Mouse (Mus musculus) adrenal gland, postnatal 25 days (tissue): Measurements from ENCODE around the gene Gm49320. TPM values are rescaled to one million over a fixed set of nuclear protein-coding genes. Genes with fewer than 3 reads are reported as not detected.

Experiments
- DNase-seq: peaks from one replicate; pipeline ENCODE4 v3.0.0; 2021; ENCODE audit warnings: mixed read lengths
- long read RNA-seq: library from polyadenylated mRNA; stranded (forward); transcript quantifications from one replicate; pipeline ENCODE4 v2.0.0, GENCODE M21; 2021
- total RNA-seq: library from RNA; stranded (reverse); gene quantifications from 2 replicates; pipeline ENCODE4 v1.2.3, GENCODE M21; 2021

Gene Gm49320
- 1.1 and 3.0 TPM in 2 replicates for total RNA-seq
- long read RNA-seq, partial matches to known transcripts, result 2 of 16 reads
- long read RNA-seq, other reads (novel, unspliced or antisense), result 13 of 16 reads

DNA sequence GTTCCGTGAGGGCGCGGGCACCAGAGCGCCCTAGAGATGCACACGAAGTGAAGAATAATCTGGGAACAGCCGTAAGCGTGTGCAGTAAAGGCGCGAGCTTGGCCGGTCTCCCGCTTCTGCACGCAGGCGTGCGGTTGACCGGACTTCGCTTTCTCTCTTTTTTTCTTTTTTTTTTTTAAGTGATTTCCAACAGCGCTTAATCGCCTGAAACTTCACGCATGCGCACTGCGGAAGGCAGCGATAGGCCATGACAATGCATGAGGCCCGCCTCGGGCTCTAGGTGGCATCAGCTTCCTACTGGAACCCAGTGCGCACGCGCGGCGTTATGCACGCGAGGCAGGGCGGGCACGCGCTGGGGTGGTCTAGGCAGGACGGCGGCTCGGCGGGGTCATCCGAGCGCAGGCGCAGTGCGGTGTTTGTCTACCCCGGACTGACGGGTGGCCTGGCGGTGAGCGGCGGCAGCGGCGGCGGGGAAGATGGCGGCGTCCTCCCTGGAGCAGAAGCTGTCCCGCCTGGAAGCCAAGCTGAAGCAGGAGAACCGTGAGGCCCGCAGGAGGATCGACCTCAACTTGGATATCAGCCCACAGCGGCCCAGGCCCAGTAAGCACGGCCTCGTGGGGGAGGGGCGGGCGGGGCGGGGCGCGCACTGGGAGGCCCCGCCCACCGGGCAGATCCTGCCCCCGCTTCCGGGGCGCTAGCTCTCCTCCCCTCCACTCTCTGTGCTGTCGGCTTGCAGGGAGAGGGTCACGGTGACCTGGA is at the start of gene Gm49320, which contains the start of gene Map2k7:
TSS of gene Gm49320 (plus strand) at position 432 of the 759 bp plus-strand sequence.
TSS of gene Map2k7 (plus strand) at position 307 of the 759 bp plus-strand sequence.
- peak; percentile 100 for DNase-seq

DNA sequence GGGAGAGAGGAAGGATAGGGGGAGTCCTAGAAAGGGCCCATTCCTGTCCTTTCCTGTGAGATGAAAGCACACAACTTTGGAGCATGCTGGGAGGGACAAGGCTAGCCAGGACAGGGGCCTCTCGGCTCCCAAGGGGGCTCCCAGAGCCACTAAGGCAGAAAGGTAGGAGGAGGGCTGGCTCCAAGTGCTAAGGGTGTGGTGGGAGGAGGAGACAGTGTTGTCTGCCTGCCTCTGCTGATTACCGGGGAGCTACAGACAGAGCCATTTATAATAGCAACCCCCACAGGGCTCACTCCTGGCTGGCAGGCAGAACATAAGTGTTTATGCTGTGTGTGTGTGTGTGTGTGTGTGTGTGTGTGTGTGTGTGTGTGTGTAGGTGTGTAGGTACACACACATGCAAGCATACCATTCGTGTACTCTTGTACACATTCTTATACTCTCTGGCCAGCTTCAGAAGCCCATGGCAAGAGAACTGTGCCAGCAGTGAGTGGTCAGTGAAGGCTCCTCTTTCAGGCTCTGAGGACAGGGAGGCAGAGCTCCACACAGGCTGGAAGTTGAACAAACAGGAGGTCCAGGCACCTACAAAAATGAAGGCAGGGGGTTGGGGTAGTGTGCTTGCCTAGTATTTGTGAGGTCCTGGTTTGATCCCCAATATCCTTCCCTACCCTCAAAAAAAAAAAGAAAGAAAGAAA is 49.5 kb upstream of the Gm49320 start:
- DNase-seq, result no peak

DNA sequence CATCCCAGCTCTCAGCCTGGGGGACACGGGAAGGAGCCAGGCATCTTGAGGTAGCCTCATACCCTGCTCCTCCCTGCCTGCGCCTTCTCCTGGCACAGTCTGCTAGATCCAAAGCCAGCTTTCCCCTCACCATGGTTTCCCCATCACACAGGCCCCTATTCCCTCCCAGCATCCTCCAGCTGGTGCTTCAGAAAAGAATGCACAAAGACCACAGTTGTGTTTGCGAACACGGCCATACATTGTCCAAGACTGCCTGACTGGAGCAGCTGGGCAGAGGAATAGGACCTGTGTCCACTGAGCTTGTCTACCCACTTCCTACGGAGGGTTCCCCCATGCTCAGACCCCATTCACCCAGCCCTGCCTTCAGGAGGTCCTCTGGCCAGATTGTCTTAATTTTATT is 46.4 kb upstream of the Gm49320 start:
- DNase-seq, result no peak

DNA sequence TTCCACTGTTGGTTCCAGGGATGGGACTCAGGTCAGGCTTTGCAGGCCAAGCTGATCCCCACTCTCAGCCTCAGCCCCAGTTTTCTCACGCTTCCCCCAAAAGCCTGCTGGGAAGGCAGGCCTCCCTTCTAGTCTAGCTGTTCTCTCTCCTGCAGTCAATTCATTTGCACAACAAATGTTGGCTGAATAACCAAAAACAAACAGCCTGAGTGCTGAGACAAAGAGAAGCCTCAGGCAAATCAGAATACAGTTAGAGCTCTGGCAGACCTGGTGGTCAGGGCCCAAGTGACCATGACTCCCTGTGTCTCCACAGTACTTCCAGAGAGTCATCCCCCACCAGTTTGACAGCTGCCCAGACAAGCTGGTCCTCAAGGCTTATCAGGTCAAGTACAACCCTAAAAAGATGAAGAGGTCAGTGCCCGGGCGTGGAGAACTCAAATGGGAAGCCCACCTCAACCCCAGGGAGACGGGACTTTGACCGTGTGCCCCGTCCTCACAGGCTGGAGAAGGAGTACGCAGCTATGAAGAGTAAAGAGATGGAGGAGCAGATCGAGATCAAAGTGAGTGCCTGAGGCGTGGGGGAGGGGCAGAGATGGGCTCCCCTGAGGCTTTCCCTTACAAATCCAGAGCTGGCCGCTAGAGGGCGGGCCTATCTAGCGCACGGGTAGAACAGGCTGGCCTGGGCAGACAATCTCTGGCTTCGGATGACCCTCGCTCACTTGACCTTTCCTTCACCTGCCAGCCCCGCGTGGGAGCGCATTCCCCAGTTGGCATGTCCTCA is 45.7 kb upstream of the Gm49320 start:
- peak; percentile 91 for DNase-seq

DNA sequence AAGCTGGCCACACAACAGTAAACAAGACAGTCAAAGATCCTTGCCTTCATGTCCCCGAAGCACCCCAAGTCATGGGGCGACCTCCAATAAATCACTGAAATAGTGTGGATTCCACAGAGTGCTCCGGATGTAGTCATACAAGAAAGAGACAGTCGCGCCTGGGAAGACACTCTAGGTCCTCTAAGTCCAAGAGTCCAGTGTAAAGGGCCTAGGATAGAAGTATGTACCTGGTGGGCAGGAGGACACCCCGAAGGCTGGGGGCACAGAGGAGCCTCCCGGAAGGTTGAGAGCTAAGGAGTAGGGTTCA is 45.1 kb upstream of the Gm49320 start:
- no peak for DNase-seq

DNA sequence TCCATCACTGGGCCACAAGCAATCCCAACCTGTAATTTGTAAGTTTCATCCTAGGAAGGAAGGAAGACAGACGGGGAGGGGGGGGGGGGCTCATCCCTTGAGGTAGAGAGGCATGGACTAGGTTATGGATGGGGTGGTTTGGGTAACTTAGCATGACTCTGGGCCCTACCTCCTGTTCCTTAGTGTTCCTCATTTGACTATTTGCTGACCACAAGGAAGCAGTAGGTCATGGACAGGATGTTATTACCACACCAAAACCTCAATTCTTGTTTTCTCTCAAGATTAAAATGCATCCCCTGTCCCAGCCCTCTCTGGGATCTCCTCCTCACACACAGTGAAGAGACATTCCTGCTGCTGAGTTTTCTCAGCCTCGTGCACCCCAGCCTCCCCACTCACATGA is 37.3 kb upstream of the Gm49320 start:
- no peak for DNase-seq

DNA sequence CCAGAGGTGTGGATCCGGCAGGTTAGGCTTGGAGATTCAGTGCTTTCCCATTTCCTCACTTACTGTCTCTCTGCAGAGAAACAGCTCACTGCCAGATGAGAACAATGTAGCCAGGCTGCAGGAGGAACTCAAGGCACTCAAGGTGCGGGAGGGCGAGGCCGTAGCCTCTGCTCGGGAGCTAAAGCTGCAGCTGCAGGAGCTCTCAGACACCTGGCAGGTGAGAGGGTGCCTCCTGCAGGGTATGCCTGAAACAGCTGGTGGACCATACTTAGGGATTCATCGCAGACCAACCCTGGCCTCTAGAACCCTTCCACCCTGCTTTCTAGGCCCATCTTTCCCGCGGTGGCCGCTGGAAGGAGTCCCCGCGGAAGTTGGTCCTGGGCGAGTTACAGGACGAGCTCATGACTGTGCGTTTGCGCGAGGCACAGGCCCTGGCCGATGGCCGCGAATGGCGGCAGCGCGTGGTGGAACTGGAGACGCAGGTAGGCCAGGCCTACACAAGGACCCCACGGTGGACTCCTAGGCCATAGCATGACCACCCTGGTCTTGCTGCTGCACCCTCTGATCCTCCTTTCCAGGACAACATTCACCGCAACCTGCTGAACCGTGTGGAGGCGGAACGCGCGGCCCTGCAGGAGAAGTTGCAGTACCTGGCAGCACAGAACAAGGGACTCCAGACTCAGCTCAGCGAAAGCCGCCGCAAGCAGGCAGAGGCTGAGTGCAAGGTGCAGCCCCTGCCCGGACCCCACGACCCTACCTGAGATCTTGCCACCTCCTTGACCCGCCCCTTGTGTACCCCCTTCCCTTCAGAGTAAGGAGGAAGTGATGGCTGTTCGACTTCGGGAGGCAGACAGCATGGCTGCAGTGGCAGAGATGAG is 33.2 kb upstream of the Gm49320 start:
- DNase-seq, result no peak

DNA sequence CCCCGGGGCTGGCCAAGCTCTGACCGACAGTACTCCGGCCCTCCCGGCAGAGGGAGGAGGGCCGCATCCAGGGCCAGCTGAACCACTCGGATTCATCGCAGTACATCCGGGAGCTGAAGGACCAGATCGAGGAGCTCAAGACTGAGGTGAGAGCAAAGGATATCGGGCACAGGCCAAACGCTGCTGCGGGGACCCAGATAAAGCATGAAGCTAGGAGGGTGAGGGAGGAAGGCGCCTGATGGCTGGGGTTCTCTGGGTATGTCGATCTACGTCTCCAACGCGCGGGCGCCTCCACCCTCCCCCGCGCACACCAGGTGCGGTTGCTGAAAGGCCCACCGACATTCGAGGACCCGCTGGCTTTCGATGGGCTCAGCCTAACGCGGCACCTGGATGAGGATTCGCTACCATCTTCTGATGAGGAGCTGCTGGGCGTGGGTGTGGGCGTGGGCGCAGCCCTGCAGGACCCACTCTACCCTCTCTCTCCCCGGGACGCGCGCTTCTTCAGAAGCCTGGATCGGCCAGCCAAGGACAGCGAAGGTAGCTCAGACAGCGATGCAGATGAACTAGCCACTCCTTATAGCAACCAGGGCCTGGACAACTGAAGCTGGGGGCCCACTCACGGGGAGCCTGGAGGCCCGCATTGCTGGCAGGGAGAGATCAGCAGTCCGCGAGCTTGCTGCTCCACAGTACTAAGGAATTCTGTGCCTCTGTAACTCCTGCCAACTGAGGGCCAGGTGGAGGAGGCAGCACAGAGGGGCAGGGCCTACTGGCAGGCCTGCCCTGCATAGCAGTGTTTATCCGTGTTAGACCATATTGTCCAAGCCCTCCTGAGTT is 32.3 kb upstream of the Gm49320 start:
- no peak for DNase-seq

DNA sequence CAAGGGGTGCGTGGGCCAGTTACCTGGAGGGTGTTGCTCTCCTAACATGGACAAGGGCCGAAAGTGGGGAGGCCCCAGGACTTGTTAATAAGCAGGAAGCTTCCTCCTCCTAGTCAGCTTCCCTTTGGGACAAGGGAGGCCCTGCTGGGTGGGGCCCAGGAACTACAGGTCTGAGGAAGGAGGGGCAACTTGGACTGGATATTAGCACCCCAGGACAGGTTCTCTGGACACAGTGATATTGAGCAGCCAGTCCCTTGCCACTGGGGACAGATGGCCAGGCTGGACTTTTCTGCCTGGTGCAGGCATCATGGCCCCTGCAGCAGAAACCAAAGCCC is 31.7 kb upstream of the Gm49320 start:
- DNase-seq, result no peak

DNA sequence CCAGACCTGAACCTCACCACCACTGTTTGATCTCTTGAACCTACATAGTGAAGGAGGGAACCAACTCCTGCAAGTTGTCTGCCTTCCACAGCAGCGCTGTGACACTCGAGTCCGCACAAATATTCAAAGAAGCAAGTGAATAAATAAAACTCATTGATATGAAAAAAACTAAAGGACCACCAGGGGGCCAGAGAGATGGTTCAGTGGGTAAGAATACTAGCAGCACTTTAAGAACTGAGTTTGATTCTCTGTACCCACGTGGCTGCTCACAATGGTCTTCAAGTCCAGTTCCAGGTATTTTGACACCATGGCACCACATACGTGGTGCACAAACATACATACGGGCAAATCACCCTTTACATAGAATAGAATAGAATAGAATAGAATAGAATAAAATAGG is 27.6 kb upstream of the Gm49320 start:
- no peak for DNase-seq

DNA sequence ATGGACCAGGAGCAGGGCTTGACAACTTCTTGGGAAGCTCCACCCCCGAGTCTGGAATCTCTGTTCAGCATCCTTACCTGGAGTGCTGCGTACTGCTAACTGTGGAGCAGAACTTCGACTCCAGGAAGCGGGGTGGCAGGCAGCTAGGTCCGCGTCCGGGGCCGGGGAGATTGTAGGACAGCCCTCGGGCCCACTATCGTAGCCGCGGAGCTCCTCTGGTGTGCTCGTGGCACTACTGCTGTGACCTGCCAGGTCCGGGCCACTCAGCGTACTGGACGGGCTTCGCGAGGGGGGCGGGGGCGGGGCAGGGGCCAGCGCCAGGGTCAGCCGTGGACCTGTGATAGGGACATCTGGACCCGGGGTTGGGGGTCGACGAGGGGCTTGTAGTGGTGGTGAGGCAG is 25.9 kb upstream of the Gm49320 start:
- DNase-seq, result no peak

DNA sequence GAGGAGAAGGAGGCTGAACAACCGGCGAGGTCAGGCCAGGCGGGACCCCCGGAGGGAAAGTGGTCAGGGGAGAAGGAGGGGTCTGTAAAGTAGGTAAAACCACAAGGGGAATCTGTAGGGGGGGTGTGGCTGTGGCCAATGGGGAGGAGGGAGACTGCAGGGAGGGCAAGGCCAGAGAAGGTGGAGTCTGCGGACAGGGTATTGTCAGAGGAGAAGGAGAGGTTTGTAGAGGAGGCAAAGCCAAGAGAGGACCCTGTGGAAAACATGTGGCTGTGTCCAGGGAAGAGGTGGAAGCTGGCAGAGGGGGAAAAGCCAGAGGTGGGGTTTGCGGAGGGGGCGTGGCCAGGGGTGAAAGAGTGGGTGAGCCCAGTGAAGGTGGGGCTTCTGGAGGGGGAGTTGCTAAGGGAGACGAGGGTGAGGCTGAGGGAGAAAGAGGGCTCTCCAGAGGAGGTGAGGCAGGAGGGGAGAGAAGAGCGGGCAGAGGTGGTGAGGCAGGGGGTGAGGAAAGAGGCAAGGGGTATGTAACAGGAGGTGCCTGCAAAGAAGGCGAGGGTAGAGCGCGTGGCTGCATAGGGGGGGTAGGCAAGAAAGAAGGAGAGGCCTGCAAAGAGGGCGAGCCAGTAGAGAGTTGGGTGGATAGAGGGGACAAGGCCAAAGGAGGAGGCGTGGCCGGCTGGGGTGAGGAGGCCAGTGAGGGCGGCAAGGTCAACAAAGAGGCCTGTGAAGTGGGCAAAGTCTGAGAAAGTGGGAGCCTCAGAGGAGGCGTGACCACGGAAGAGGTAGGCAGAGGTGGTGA is 25.3 kb upstream of the Gm49320 start:
- DNase-seq, result peak; percentile 81

DNA sequence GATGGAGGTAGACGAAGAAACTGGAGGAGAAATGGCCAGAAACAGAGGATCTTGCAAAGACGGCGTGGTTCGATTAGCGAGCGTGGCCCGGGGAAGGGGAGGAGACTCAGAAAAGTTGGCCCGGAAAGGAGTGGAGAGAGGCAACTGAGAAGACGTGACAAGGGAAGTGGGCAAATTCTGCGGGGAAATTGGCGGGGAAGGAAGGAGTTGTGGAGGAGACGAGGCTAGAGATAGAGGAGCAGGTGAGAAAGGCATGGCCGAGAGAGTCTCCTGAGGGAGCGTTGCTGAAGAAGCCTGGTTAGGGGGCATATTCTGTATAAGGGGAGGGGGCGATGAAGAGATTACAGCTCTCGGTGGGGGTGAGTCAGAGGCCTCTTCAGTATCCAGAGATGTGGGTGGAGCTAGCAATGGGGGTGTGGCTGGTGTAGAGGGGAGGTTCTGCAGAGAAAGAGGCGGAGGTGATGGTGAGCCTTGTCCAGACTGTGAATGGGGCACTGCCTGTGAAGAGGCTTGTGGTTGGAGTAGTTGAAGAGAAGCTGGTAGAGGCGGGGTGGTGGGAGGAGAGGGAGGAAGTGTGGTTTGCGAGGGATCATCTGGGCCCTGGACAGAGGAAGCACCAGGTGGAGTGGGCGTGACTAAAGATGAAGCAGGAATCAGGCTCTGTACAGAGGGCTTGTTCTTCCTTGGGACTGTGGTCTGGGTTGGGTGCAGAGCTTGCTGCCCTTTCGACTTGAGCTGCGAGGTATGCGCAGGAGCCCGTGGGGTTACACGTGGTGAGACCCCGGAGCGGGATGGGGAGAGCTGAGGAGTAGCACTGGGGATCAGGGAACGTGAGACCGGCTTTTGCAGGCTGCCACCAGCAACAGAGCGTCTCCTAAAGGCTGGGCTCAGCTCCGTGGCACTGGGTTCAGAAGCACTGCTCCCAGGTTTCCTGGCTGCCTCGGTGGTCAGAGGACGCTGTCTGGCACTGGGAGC is 24.4 kb upstream of the Gm49320 start:
- peak; percentile 74 for DNase-seq

DNA sequence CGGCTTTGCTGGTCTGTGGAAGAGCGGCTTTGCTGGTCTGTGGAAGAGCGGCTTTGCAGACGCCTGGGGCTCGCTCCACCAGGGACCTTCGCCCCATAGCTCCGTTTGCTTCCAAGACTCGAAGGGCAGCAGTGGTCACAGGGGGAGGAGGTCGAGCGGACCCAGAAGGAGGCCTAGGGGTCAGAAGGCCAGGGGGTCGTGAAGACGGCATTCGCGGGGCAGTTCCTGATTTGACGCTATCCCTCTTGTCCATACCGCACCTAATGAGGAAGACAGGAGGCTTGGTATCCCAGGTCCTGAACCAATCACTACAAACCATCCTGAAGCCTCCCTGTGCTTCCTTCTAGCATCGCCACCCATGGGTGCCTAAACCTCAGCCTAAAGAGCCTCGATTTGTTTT is 22.4 kb upstream of the Gm49320 start:
- no peak for DNase-seq

DNA sequence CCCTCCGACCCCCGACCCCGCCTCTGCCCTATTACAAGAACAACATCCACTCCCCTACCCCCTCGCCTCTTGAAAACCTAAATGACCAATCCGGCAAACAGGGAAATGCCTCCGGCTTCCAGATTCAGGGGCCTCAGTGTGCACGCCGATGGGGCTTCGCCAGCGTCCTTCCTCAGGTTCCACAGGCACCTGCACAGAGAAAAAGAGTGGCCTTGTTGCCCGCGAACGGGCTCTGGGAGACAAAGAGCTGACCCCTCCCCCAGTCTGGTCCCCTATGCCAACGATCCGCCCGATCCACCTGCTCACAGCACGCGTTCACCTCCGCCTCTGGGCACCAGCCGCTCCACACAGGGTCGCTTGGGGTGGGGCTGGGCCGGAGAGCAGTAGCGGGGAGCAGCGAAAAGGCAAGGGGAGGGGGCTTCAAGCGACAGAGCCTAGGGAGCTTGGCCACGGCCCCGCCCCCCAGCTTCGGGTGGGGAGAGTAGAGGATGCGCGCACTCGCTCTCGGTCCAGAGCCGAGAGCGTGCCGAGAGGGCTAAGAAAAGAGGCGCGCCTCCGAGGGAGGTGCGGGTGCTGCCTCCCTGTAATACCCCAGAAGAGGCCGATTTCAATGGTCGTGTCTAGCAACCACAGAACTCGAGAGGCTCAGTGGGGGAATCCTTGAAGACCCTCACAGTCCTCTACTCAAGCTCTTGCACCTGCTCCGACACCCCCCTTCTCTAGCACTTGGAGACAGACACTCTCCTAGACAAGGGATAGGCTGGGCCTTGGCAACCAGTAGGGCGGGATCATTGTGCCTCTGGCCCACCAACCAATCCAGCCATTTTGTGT is 21.7 kb upstream of the Gm49320 start, which contains the start of gene Prr36:
TSS of gene Prr36 (minus strand) at position 669 of the 831 bp plus-strand sequence.
- DNase-seq, result peak; percentile 50

DNA sequence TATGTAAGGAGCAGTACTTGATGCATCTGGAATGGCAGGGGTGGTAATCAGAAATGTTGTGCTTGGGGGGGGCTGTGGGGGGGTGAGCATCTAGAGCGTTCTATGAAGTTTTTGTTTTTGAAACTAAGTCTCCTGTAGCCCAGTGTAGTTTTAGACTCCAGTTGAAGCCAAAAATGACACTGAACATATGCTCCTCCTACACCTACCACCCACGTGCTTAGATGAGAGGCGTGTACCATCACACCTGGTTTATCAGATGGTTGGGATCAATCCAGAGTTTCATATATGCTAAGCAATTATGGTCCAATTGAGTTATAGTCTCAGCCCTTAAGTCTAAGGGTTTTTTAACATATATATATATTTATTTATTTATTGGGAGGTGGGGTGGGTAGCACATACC is 19.0 kb upstream of the Gm49320 start:
- DNase-seq, result no peak

DNA sequence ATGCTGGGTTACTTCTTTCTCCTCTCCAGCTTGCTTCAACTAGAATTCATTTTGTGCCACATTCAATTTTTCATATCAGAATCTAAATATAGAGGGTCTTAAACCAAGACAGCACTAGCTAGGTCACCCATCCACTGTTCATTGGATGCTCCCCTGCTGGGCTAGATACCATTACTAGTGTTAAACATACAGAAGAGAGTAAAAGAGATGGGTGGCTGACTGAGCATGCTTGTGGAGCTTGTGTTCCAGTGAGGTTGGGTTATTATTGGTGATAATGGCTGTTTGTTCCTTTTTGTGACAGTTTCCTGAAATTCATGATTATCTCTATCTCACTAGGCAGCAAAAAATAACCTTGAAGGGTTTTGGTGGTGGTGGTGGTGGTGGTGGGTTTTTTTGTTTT is 16.6 kb upstream of the Gm49320 start:
- DNase-seq, result no peak

DNA sequence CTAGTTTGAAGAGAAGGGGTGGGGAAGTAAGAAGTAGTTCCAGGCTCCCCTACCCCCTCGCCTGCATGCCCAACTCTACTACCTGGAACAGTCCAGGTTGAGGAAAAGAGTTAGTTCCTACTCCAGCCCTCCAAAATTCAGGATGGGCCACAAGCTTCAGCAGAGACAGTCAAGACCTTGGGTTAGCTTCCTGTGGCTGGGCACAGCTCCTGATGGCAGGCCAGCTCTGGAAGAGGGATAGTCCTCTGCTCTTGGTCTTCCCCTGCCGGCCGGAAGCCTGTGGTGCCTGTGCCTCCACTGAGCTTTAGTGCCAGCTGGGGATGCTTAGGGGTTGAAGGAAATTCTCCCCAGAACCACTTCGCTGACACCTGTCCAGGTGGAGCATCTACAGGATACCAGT is 12.3 kb upstream of the Gm49320 start:
- DNase-seq, result no peak
